Mouse (Mus musculus) forebrain, postnatal 0 days (tissue): ENCODE results near the gene Ift46. TPM values are rescaled to one million over a fixed set of nuclear protein-coding genes. Genes with fewer than 3 reads are reported as not detected.

Experiments used
- ATAC-seq: fragments of 200-750 bp; cut with Nextera tagmentation; 2 replicates; pipeline ENCODE4 v1.8.0; 2017; ENCODE audit warnings: mild to moderate bottlenecking, moderate library complexity
- DNase-seq: peaks from one replicate; pipeline ENCODE4 v3.0.0-alpha.2; 2015
- H3K27ac ChIP-seq: fragments of 300-500 bp; sonication (generic); 2 replicates; pipeline ENCODE4 v1.5.1; 2014; ENCODE audit warnings: low read depth, mild to moderate bottlenecking, antibody characterized with exemption, low read length, moderate library complexity, mixed read lengths
- H3K27me3 ChIP-seq: fragments of 300-500 bp; sonication (generic); 2 replicates; pipeline ENCODE4 v1.6.1; 2014; ENCODE audit warnings: mild to moderate bottlenecking, low read length, mixed read lengths; ENCODE audit not compliant: insufficient read depth
- H3K36me3 ChIP-seq: fragments of 300-500 bp; sonication (generic); 2 replicates; pipeline ENCODE4 v1.6.1; 2014; ENCODE audit warnings: mild to moderate bottlenecking, moderate library complexity; ENCODE audit not compliant: insufficient read depth
- H3K4me1 ChIP-seq: fragments of 300-500 bp; sonication (generic); 2 replicates; pipeline ENCODE4 v1.6.1; 2014; ENCODE audit warnings: antibody characterized with exemption; ENCODE audit not compliant: insufficient read depth
- H3K4me2 ChIP-seq: fragments of 300-500 bp; sonication (generic); 2 replicates; pipeline ENCODE4 v1.6.1; 2014; ENCODE audit warnings: low read depth, mild to moderate bottlenecking, moderate library complexity
- H3K4me3 ChIP-seq: fragments of 300-500 bp; sonication (generic); 2 replicates; pipeline ENCODE4 v1.5.1; 2014; ENCODE audit warnings: low read depth, low read length, mixed read lengths
- H3K9ac ChIP-seq: fragments of 300-500 bp; sonication (generic); 2 replicates; pipeline ENCODE4 v1.6.1; 2014; ENCODE audit warnings: mild to moderate bottlenecking
- H3K9me3 ChIP-seq: fragments of 300-500 bp; sonication (generic); 2 replicates; pipeline ENCODE4 v1.6.1; 2016; ENCODE audit warnings: low read length
- CTCF ChIP-seq: sonication (generic); IDR thresholded peaks from 2 replicates; pipeline ENCODE4 v1.5.1; 2016; ENCODE audit warnings: antibody characterized with exemption, control low read depth, low read depth
- whole genome bisulfite sequencing: fragments of 180-500 bp; shearing (Covaris S2); extraction: QIAGEN DNeasy Blood & Tissue Kit; methylation state at CpG from one replicate; pipeline ENCODE4 v1.1.7; 2014; 5-methylcytosine and 5-hydroxymethylcytosine counted together
- polyA plus RNA-seq: library from polyadenylated mRNA; unstranded; fragments of >200 nt; fragmentation: Nextera tagmentation; extraction: Ambion mirVana; gene quantifications from 2 replicates; pipeline ENCODE4 v1.2.1, GENCODE M21; 2015
- total RNA-seq: library from RNA; depleted of rRNA; stranded (reverse); fragments of >200 nt; gene quantifications from 2 replicates; pipeline ENCODE4 v1.2.3, GENCODE M21; 2014; rRNA removed

Ift46 gene
- 67.0 and 72.4 TPM in 2 replicates for total RNA-seq
- polyA plus RNA-seq: 158 and 166 TPM in 2 replicates

GRCm38 (mm10) chr9:44767101-44768028 is at the start of gene Ift46, which contains the start of gene Arcn1:
Gene Ift46 (plus strand): TSS chr9:44767908.
Gene Arcn1 (minus strand): TSS chr9:44767845.
- ATAC-seq: peak; percentile 93
- Histone ChIP-seq H3K27me3 (no peaks in the 10 kb centered on the region), H3K36me3 (no peaks in the 10 kb centered on the region), H3K9me3 (no peaks in the 10 kb centered on the region), H3K4me1 (peaks cover 12% of the 10 kb centered on the region; the same call in 1 of the 2 replicates), H3K4me2 (peak within 1 kb of the TSS; percentile 46), H3K4me3 (peak within 1 kb of the TSS; percentile 94), H3K27ac (peak within 1 kb of the TSS; percentile 94), H3K9ac (peak within 1 kb of the TSS; percentile 92)
- under 1% methylated on average over 82 of the region's 82 CpGs for WGBS
- peak; percentile 94 for DNase-seq
- TF ChIP-seq CTCF: peak; percentile 4; the same call in 1 of the 2 replicates

- TF ChIP-seq CTCF: no peak
- Histone ChIP-seq H3K27me3 (no peaks in the 10 kb centered on the region), H3K9ac (0 out of 2 replicates have a peak overlapping the region, but pooled peaks have one; percentile 14), H3K9me3 (no peaks in the 10 kb centered on the region), H3K4me3 (0 out of 2 replicates have a peak overlapping the region, but pooled peaks have one; percentile 79), H3K4me1 (peaks cover 17% of the 10 kb centered on the region), H3K27ac (no peak overlapping the region), H3K4me2 (peak overlapping the region; percentile 85), H3K36me3 (peaks cover 40% of the 10 kb centered on the region)
- DNase-seq (peak; percentile 39), ATAC-seq (no peak)
- WGBS: 72% methylated on average over 12 of the region's 12 CpGs
These were observed 48.6 kb upstream of the Ift46 start for GRCm38 (mm10) chr9:44718937-44719631.

- H3K27ac ChIP-seq: peak overlapping the region; percentile 85; the same call in 1 of the 2 replicates
- no peaks in the 10 kb centered on the region for H3K27me3 ChIP-seq
- ATAC-seq (peak; percentile 15), DNase-seq (peak; percentile 44)
- TF ChIP-seq CTCF: no peak
- H3K4me3 ChIP-seq: peak overlapping the region; percentile 79
- 45% methylated on average over 8 of the region's 8 CpGs for WGBS
- no peaks in the 10 kb centered on the region for H3K9me3 ChIP-seq
- H3K4me2 ChIP-seq: peak overlapping the region; percentile 85
- peak overlapping the region; percentile 90 for H3K9ac ChIP-seq
- H3K36me3 ChIP-seq: peaks cover 33% of the 10 kb centered on the region
- H3K4me1 ChIP-seq: peaks cover 17% of the 10 kb centered on the region
These were observed 47.9 kb upstream of the Ift46 start for GRCm38 (mm10) chr9:44719632-44720357.

GRCm38 (mm10) chr9:44720358-44721153 is 47.2 kb upstream of the Ift46 start:
- peak overlapping the region; percentile 85 for H3K4me2 ChIP-seq
- peak overlapping the region; percentile 85 for H3K27ac ChIP-seq
- WGBS: 9% methylated on average over 9 of the region's 9 CpGs
- no peak for TF ChIP-seq CTCF
- no peaks in the 10 kb centered on the region for H3K27me3 ChIP-seq
- DNase-seq (peak; percentile 67), ATAC-seq (peak; percentile 42)
- no peaks in the 10 kb centered on the region for H3K9me3 ChIP-seq
- peaks cover 17% of the 10 kb centered on the region for H3K4me1 ChIP-seq
- H3K9ac ChIP-seq: peak overlapping the region; percentile 90
- H3K36me3 ChIP-seq: peaks cover 26% of the 10 kb centered on the region
- peak overlapping the region; percentile 79 for H3K4me3 ChIP-seq

- ATAC-seq (peak; percentile 88), DNase-seq (peak; percentile 90)
- Histone ChIP-seq H3K4me3 (peak overlapping the region; percentile 79), H3K27ac (peak overlapping the region; percentile 85), H3K36me3 (peaks cover 18% of the 10 kb centered on the region), H3K4me2 (peak overlapping the region; percentile 85), H3K9me3 (no peaks in the 10 kb centered on the region), H3K9ac (peak overlapping the region; percentile 90), H3K4me1 (peaks cover 17% of the 10 kb centered on the region), H3K27me3 (no peaks in the 10 kb centered on the region)
- peak; percentile 56 for TF ChIP-seq CTCF
- WGBS: 3% methylated on average over 39 of the region's 40 CpGs
These were observed 46.4 kb upstream of the Ift46 start for GRCm38 (mm10) chr9:44721154-44721876.
